Mouse (Mus musculus) midbrain, embryonic 15.5 days (tissue): ENCODE measurements at regions not wholly inside any gene's neighbourhood (a gene's known extent, or its start where the extent isn't known, plus 50 kb on each side); places are given as distances from the start of the nearest gene placed in this dataset.
"Not testable (repeated sequence)": the region's sequence is repeated elsewhere in the genome, so short reads cannot be mapped to it uniquely, and the experiment has no call there.

ENCODE experiments used
- ATAC-seq: fragments of 200-750 bp; cut with Nextera tagmentation; replicated peaks from 2 replicates; pipeline ENCODE4 v1.8.0; 2017; ENCODE audit warnings: moderate TSS enrichment
- H3K27ac ChIP-seq: fragments of 300-500 bp; sonication (generic); 2 replicates; pipeline ENCODE4 v1.5.1; 2015; ENCODE audit warnings: mild to moderate bottlenecking, inconsistent platforms
- H3K27me3 ChIP-seq: fragments of 300-500 bp; sonication (generic); replicated peaks from 2 replicates; pipeline ENCODE4 v1.6.1; 2015; ENCODE audit warnings: inconsistent platforms
- H3K36me3 ChIP-seq: fragments of 300-500 bp; sonication (generic); replicated peaks from 2 replicates; pipeline ENCODE4 v1.6.1; 2015; ENCODE audit warnings: inconsistent platforms
- H3K4me1 ChIP-seq: fragments of 300-500 bp; sonication (generic); 2 replicates; pipeline ENCODE4 v1.6.1; 2015; ENCODE audit warnings: inconsistent platforms
- H3K4me2 ChIP-seq: fragments of 300-500 bp; sonication (generic); 2 replicates; pipeline ENCODE4 v1.6.1; 2015; ENCODE audit warnings: inconsistent platforms, mild to moderate bottlenecking, moderate library complexity
- H3K4me3 ChIP-seq: fragments of 300-500 bp; sonication (generic); 2 replicates; pipeline ENCODE4 v1.5.1; 2015; ENCODE audit warnings: mild to moderate bottlenecking, inconsistent platforms
- H3K9ac ChIP-seq: fragments of 300-500 bp; sonication (generic); 2 replicates; pipeline ENCODE4 v1.6.1; 2015; ENCODE audit warnings: mild to moderate bottlenecking, inconsistent platforms
- H3K9me3 ChIP-seq: fragments of 300-500 bp; sonication (generic); 2 replicates; pipeline ENCODE4 v1.6.1; 2016; ENCODE audit warnings: inconsistent platforms
- WGBS: fragments of 180-500 bp; shearing (Covaris S2); methylation state at CpG from one replicate; pipeline ENCODE4 v1.1.7; 2015; ENCODE audit warnings: mixed read lengths; 5-methylcytosine and 5-hydroxymethylcytosine counted together

- H3K27ac ChIP-seq, H3K27me3 ChIP-seq, ATAC-seq, H3K9me3 ChIP-seq, H3K4me3 ChIP-seq, H3K4me1 ChIP-seq, H3K9ac ChIP-seq, H3K4me2 ChIP-seq, H3K36me3 ChIP-seq: not testable (repeated sequence)
These were observed 200.5 kb upstream of the Thpo start for GRCm38 (mm10) chr16:20934846-20935245.

- H3K4me3 ChIP-seq, H3K27me3 ChIP-seq, ATAC-seq, H3K9me3 ChIP-seq, H3K27ac ChIP-seq, H3K4me2 ChIP-seq, H3K36me3 ChIP-seq, H3K4me1 ChIP-seq, H3K9ac ChIP-seq: not testable (repeated sequence)
- 89% methylated on average over 5 of the region's 5 CpGs for WGBS
These were observed 195.7 kb upstream of the Thpo start for GRCm38 (mm10) chr16:20930003-20930402.

- H3K27ac ChIP-seq, H3K4me2 ChIP-seq, H3K36me3 ChIP-seq, H3K27me3 ChIP-seq, ATAC-seq, H3K9ac ChIP-seq, H3K9me3 ChIP-seq, H3K4me3 ChIP-seq, H3K4me1 ChIP-seq: not testable (repeated sequence)
These were observed 191.5 kb upstream of the Thpo start for GRCm38 (mm10) chr16:20925776-20926175.

GRCm38 (mm10) chr16:20910864-20911263 is 176.6 kb upstream of the Thpo start:
- not testable (repeated sequence) for H3K27me3 ChIP-seq, ATAC-seq, H3K4me2 ChIP-seq, H3K36me3 ChIP-seq, H3K9me3 ChIP-seq, H3K4me3 ChIP-seq, H3K27ac ChIP-seq, H3K9ac ChIP-seq, H3K4me1 ChIP-seq
- WGBS: 81% methylated on average over 3 of the region's 3 CpGs

- not testable (repeated sequence) for H3K9me3 ChIP-seq, H3K9ac ChIP-seq, H3K4me2 ChIP-seq, H3K4me3 ChIP-seq, H3K4me1 ChIP-seq, H3K27me3 ChIP-seq, H3K36me3 ChIP-seq, H3K27ac ChIP-seq
- 42% methylated on average over 18 of the region's 18 CpGs for WGBS
- ATAC-seq: peak; percentile 73
These were observed 174.4 kb upstream of the Thpo start for GRCm38 (mm10) chr16:20908467-20909351.

- no peaks in the 10 kb centered on the region for H3K4me1 ChIP-seq
- no peak overlapping the region for H3K9ac ChIP-seq
- H3K27me3 ChIP-seq: no peaks in the 10 kb centered on the region
- no peaks in the 10 kb centered on the region for H3K9me3 ChIP-seq
- H3K36me3 ChIP-seq: no peaks in the 10 kb centered on the region
- ATAC-seq: no peak
- H3K4me3 ChIP-seq: no peak overlapping the region
- no peak overlapping the region for H3K27ac ChIP-seq
- H3K4me2 ChIP-seq: no peak overlapping the region
- 62% methylated on average over 2 of the region's 2 CpGs for WGBS
These were observed 161.4 kb upstream of the Thpo start for GRCm38 (mm10) chr16:20895734-20896133.

GRCm38 (mm10) chr16:20871726-20872125 is 137.4 kb upstream of the Thpo start:
- ATAC-seq: no peak
- 44% methylated on average over 1 of the region's 1 CpGs for WGBS
- no peak overlapping the region for H3K27ac ChIP-seq
- no peak overlapping the region for H3K9ac ChIP-seq
- no peak overlapping the region for H3K4me2 ChIP-seq
- no peaks in the 10 kb centered on the region for H3K36me3 ChIP-seq
- no peaks in the 10 kb centered on the region for H3K9me3 ChIP-seq
- H3K4me3 ChIP-seq: no peak overlapping the region
- no peaks in the 10 kb centered on the region for H3K27me3 ChIP-seq
- no peaks in the 10 kb centered on the region for H3K4me1 ChIP-seq

- Histone ChIP-seq H3K27me3 (no peaks in the 10 kb centered on the region), H3K27ac (no peak overlapping the region), H3K4me3 (no peak overlapping the region), H3K9ac (no peak overlapping the region), H3K4me2 (no peak overlapping the region), H3K4me1 (no peaks in the 10 kb centered on the region), H3K9me3 (no peaks in the 10 kb centered on the region), H3K36me3 (no peaks in the 10 kb centered on the region)
- no peak for ATAC-seq
- 85% methylated on average over 1 of the region's 1 CpGs for WGBS
These were observed 132.5 kb upstream of the Thpo start for GRCm38 (mm10) chr16:20866771-20867170.

- no peaks in the 10 kb centered on the region for H3K36me3 ChIP-seq
- 97% methylated on average over 4 of the region's 4 CpGs for WGBS
- H3K4me2 ChIP-seq: no peak overlapping the region
- H3K27me3 ChIP-seq: no peaks in the 10 kb centered on the region
- H3K4me3 ChIP-seq: no peak overlapping the region
- no peak overlapping the region for H3K27ac ChIP-seq
- no peak overlapping the region for H3K9ac ChIP-seq
- no peaks in the 10 kb centered on the region for H3K4me1 ChIP-seq
- ATAC-seq: no peak
- H3K9me3 ChIP-seq: no peaks in the 10 kb centered on the region
These were observed 126.9 kb upstream of the Thpo start for GRCm38 (mm10) chr16:20861256-20861655.

- not testable (repeated sequence) for H3K4me3 ChIP-seq, ATAC-seq, H3K27ac ChIP-seq, H3K4me2 ChIP-seq, H3K36me3 ChIP-seq, H3K9ac ChIP-seq, H3K27me3 ChIP-seq, H3K4me1 ChIP-seq, H3K9me3 ChIP-seq
- WGBS: 79% methylated on average over 3 of the region's 3 CpGs
These were observed 126.3 kb upstream of the Thpo start for GRCm38 (mm10) chr16:20860606-20861005.

GRCm38 (mm10) chr16:20854696-20855213 is 120.4 kb upstream of the Thpo start:
- WGBS: 39% methylated on average over 1 of the region's 1 CpGs
- no peak overlapping the region for H3K4me2 ChIP-seq
- H3K27me3 ChIP-seq: no peaks in the 10 kb centered on the region
- no peak overlapping the region for H3K9ac ChIP-seq
- no peaks in the 10 kb centered on the region for H3K4me1 ChIP-seq
- ATAC-seq: no peak
- no peak overlapping the region for H3K27ac ChIP-seq
- no peaks in the 10 kb centered on the region for H3K36me3 ChIP-seq
- no peaks in the 10 kb centered on the region for H3K9me3 ChIP-seq
- no peak overlapping the region for H3K4me3 ChIP-seq

- Histone ChIP-seq H3K27me3 (no peaks in the 10 kb centered on the region), H3K36me3 (no peaks in the 10 kb centered on the region), H3K9ac (no peak overlapping the region), H3K4me3 (no peak overlapping the region), H3K4me1 (no peaks in the 10 kb centered on the region), H3K4me2 (no peak overlapping the region), H3K27ac (no peak overlapping the region), H3K9me3 (no peaks in the 10 kb centered on the region)
- no peak for ATAC-seq
- 43% methylated on average over 2 of the region's 2 CpGs for WGBS
These were observed 103.8 kb upstream of the Thpo start for GRCm38 (mm10) chr16:20838151-20838550.

- Histone ChIP-seq H3K36me3 (no peaks in the 10 kb centered on the region), H3K4me3 (no peak overlapping the region), H3K27ac (no peak overlapping the region), H3K4me1 (no peaks in the 10 kb centered on the region), H3K27me3 (no peaks in the 10 kb centered on the region), H3K9ac (no peak overlapping the region), H3K4me2 (no peak overlapping the region), H3K9me3 (no peaks in the 10 kb centered on the region)
- WGBS: 30% methylated on average over 5 of the region's 5 CpGs
- no peak for ATAC-seq
These were observed 102.6 kb upstream of the Thpo start for GRCm38 (mm10) chr16:20836866-20837265.
